13 mouse cellular contexts compared by ENCODE assay signal in the genomic region with DNA sequence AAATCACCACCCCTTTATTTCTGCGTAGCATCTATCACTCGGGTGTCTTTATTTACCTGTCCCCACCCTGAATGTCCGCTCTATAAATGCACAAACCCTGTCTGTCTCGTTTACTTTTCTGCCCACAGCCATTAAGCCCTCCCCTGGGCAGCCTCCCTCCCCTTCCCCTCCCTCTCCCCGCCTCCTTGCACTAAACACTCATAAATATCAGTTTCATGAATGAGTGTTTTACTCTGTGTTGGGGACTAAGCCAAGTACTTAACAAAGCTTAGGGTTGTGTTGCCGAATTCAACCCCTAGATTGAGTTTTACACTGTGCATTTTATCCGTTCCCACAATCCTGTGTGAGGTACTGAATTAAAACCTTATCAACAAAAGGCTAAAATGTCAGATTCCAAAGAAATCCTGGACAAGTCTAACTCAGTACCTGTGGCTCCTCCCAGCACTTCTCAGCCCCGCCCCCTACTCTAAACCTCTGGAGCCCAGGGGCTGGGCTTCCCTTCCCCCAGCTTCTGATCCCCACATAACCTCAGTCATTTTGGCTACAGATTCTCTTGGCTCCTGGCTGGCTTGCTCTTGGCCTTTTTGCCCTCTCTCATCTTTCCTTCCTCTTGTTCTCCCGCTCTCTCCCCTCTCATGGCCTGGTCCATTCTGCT. TPM values are rescaled to one million over a fixed set of nuclear protein-coding genes. Genes with fewer than 3 reads are reported as not detected.
A peak's percentile ranks its signal among the peaks of the same experiment; 100 is the strongest.
DNase-seq lines count a peak whose midpoint lies in the region; ATAC-seq and TF ChIP-seq lines count a peak whose summit lies in the region.
"Had no signal": no experiment of that assay in that cellular context is flagged by ENCODE, and none has a peak within 500 bp of the region (broad histone marks: within the 10 kb centered on the region; RNA-seq: fewer than 3 reads in every experiment).

No protein-coding gene starts in this region.

- H3K36me3 ChIP-seq in heart, embryonic 15.5 days, result no peaks in the 10 kb centered on the region
- H3K36me3 ChIP-seq in embryonic facial prominence, embryonic 11.5 days (replicated peaks; ENCODE audit: control insufficient read depth, insufficient read depth, low read depth, low read length), result no peaks in the 10 kb centered on the region
- H3K36me3 ChIP-seq in limb, embryonic 14.5 days (ENCODE audit: control insufficient read depth, insufficient read depth, low read length), result no peaks in the 10 kb centered on the region

- H3K4me2 ChIP-seq in heart, embryonic 15.5 days, result peak overlapping the region; percentile 21; the same call in 1 of the 2 replicates
- H3K4me2 ChIP-seq in embryonic facial prominence, embryonic 11.5 days (ENCODE audit: low read depth, low read length), result no peak overlapping the region
- H3K4me2 ChIP-seq in limb, embryonic 14.5 days (replicated peaks; ENCODE audit: low read depth, low read length, severe bottlenecking), result no peak overlapping the region; the same call in 1 of the 2 replicates

- H3K9me3 ChIP-seq in heart, embryonic 15.5 days (replicated peaks), result no peaks in the 10 kb centered on the region
- no peaks in the 10 kb centered on the region for H3K9me3 ChIP-seq in embryonic facial prominence, embryonic 11.5 days (replicated peaks; ENCODE audit: control insufficient read depth, low read length)
- no peaks in the 10 kb centered on the region for H3K9me3 ChIP-seq in limb, embryonic 14.5 days (ENCODE audit: control insufficient read depth, low read length)
- H3K9me3 ChIP-seq: megakaryocyte, embryonic 14.5 days had no signal

- 0 out of 2 replicates have a peak overlapping the region, but pooled peaks have one; percentile 3 for H3K4me3 ChIP-seq in heart, embryonic 15.5 days
- no peak overlapping the region for H3K4me3 ChIP-seq in embryonic facial prominence, embryonic 11.5 days (ENCODE audit: low read depth, low read length)
- no peak overlapping the region for H3K4me3 ChIP-seq in limb, embryonic 14.5 days (replicated peaks; ENCODE audit: low read length)
- H3K4me3 ChIP-seq: gastrocnemius, adult 2 months; megakaryocyte, embryonic 14.5 days had no signal

- no peak for TF ChIP-seq POLR2A in limb, embryonic 14.5 days (IDR thresholded peaks at IDR 0.05; ENCODE audit: borderline replicate concordance, extremely low read depth, insufficient read depth, insufficient read length)

- DNase-seq in heart, adult 18-20 months, result no peak
- DNase-seq in embryonic facial prominence, embryonic 11.5 days (ENCODE audit: low spot score), result peak; percentile 56
- DNase-seq in limb, embryonic 14.5 days (ENCODE audit: low spot score), result peak; percentile 45
- peak; percentile 72 for DNase-seq in lung, postnatal 36 days
- DNase-seq in adrenal gland, postnatal 25 days, result no peak
- no peak for DNase-seq in spleen, postnatal 36 days (ENCODE audit: low spot score in 2 of 2)
- no peak for DNase-seq in adrenal gland, adult 8-10 months
- DNase-seq: adrenal gland, postnatal 14 days; cerebellum, adult 9-11 months; gastrocnemius, adult 2 months; thymus, adult 2 months had no signal

- H3K9ac ChIP-seq in heart, embryonic 15.5 days, result no peak overlapping the region
- no peak overlapping the region for H3K9ac ChIP-seq in embryonic facial prominence, embryonic 11.5 days (replicated peaks; ENCODE audit: low read length)
- H3K9ac ChIP-seq in limb, embryonic 14.5 days (ENCODE audit: low read depth, low read length, severe bottlenecking), result no peak overlapping the region

- 39% methylated on average over 9 of the region's 9 CpGs for WGBS in heart, embryonic 15.5 days
- WGBS in embryonic facial prominence, embryonic 11.5 days, result 26% methylated on average over 9 of the region's 9 CpGs
- WGBS in limb, embryonic 14.5 days, result 15% methylated on average over 9 of the region's 9 CpGs

- no peak overlapping the region for H3K27ac ChIP-seq in heart, embryonic 15.5 days
- H3K27ac ChIP-seq in embryonic facial prominence, embryonic 11.5 days (replicated peaks; ENCODE audit: low read depth, low read length), result no peak overlapping the region
- no peak overlapping the region for H3K27ac ChIP-seq in limb, embryonic 14.5 days (replicated peaks; ENCODE audit: low read depth, low read length)
- H3K27ac ChIP-seq: gastrocnemius, adult 2 months had no signal

- peaks cover 6% of the 10 kb centered on the region for H3K4me1 ChIP-seq in heart, embryonic 15.5 days (replicated peaks)
- peaks cover 5% of the 10 kb centered on the region; the same call in 1 of the 2 replicates for H3K4me1 ChIP-seq in embryonic facial prominence, embryonic 11.5 days (ENCODE audit: control insufficient read depth, insufficient read depth, low read length)
- H3K4me1 ChIP-seq in limb, embryonic 14.5 days (ENCODE audit: control insufficient read depth, insufficient read depth, low read length), result peaks cover 15% of the 10 kb centered on the region

- H3K27me3 ChIP-seq in heart, embryonic 15.5 days, result no peaks in the 10 kb centered on the region
- H3K27me3 ChIP-seq in embryonic facial prominence, embryonic 11.5 days (ENCODE audit: control insufficient read depth, insufficient read depth, low read length), result no peaks in the 10 kb centered on the region
- H3K27me3 ChIP-seq in limb, embryonic 14.5 days (ENCODE audit: control insufficient read depth, insufficient read depth, low read length), result no peaks in the 10 kb centered on the region
- H3K27me3 ChIP-seq: megakaryocyte, embryonic 14.5 days had no signal

- no peak for ATAC-seq in heart, embryonic 15.5 days (replicated peaks; ENCODE audit: insufficient number of reproducible peaks, insufficient read depth, low FRiP score, low read depth)
- no peak; the same call in 1 of the 2 replicates for ATAC-seq in embryonic facial prominence, embryonic 11.5 days (replicated peaks; ENCODE audit: insufficient number of reproducible peaks, low FRiP score, low TSS enrichment, low read depth)
- ATAC-seq in limb, embryonic 14.5 days (ENCODE audit: low FRiP score, low read depth), result peak; percentile 75

RNA-seq across cellular contexts. Expression of gene Clint1, which starts 52.0 kb away (rescaled TPM):
- 44.4 and 56.0 TPM in 2 replicates for polyA plus RNA-seq in heart, embryonic 15.5 days (2015; fragmentation: Nextera tagmentation; extraction: Ambion mirVana)
- 10 to 100 TPM; 46.7 to 47.9 TPM for total RNA-seq in heart, adult 18-20 months (2021)
- 69.7 and 71.2 TPM in 2 replicates for polyA plus RNA-seq in embryonic facial prominence, embryonic 11.5 days (2014; fragmentation: Nextera tagmentation; extraction: Ambion mirVana)
- polyA plus RNA-seq in limb, embryonic 14.5 days (2012; rRNA removed), result 99.8 and 102 TPM in 2 replicates
- polyA plus RNA-seq in limb, embryonic 14.5 days (2014; fragmentation: Nextera tagmentation; extraction: Ambion mirVana), result 77.3 and 81.3 TPM in 2 replicates
- 77.7 and 83.5 TPM in 2 replicates for total RNA-seq in adrenal gland, postnatal 25 days (2021)
- total RNA-seq in adrenal gland, adult 8-10 months (2022), result 10 to 100 TPM; 63.4 to 94.6 (median 74.8) TPM

Comparison
In these comparisons a context has a peak if more than half of its experiments do, and no peak if none do; other contexts are left out.
1. DNase-seq: peak in embryonic facial prominence, embryonic 11.5 days (single experiment), limb, embryonic 14.5 days (single experiment) and lung, postnatal 36 days (single experiment); none in heart, adult 18-20 months (0 of 2), adrenal gland, postnatal 25 days (single experiment), spleen, postnatal 36 days (0 of 2) and adrenal gland, adult 8-10 months (single experiment).